Mouse (Mus musculus) liver, postnatal 0 days (tissue): ENCODE results near the gene En1.

Experiments
- CTCF ChIP-seq: sonication (generic); IDR thresholded peaks from 2 replicates; pipeline ENCODE4 v1.5.1; 2016; ENCODE audit warnings: antibody characterized with exemption, low read depth
- EP300 ChIP-seq: IDR thresholded peaks from 2 replicates; pipeline ENCODE4 v1.6.1; 2016; ENCODE audit warnings: antibody characterized with exemption, low read depth, mild to moderate bottlenecking

DNA sequence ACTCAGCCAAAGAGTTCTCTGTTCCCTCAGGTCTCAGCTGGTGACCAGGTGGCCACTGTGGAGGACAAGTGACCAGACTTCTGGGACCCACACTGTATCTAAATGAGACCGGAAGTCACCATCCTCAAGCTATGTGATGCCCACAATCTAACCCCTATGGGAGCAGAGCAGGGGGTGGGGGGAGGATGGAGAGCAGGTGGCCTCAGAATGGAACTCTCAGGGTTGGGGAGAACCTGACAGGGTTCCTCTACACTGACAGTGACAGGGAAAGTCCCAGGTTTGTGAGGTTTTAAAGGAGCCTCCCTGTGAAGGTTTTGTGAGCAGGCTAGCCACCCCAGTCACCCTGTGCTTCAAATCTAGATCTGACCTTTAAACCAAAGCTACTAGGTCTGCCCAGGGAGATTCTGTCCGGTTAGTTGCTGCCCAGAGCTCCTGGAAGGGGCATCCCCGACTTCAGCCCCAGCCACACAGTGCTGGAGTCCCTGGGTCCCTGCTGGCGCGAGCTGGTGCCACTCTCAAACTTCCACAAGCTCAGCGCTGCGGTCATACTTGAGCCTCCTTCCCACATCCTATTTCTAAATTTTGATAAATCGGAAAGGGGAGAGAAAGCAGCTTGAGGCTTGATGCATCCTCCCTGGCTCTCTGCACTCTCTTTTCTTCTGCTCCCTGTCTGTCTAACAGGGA lies 8.8 kb upstream of the En1 start:
- TF ChIP-seq CTCF, result no peak
- TF ChIP-seq EP300, result no peak
